Mouse (Mus musculus): ENCODE measurements around the gene Olfr559. TPM values are rescaled to one million over a fixed set of nuclear protein-coding genes. Genes with fewer than 3 reads are reported as not detected.

The Olfr559 gene
- not detected for total RNA-seq (2021)
- not detected in 2 replicates for polyA plus RNA-seq (2012; rRNA removed)
- long read RNA-seq = 0 reads

- no peak for DNase-seq
Observed at GRCm38 (mm10) chr7:102727391-102727790, at the start of gene Olfr559. Olfr559 (minus strand) TSS chr7:102727491.

GRCm38 (mm10) chr7:102770921-102771320 lies 43.6 kb upstream of the Olfr559 start, which contains the start of gene Olfr561:
Olfr561 (plus strand) TSS chr7:102771221.
- no peak for DNase-seq

GRCm38 (mm10) chr7:102759266-102759665 lies 32.0 kb upstream of the Olfr559 start, which contains the start of the genes Olfr560 and Olfr78:
Olfr560 (minus strand) TSS chr7:102759366.
Olfr78 (minus strand) TSS chr7:102759471.
- DNase-seq = no peak

GRCm38 (mm10) chr7:102752086-102752485 lies 24.8 kb upstream of the Olfr559 start:
- no peak for DNase-seq

- no peak for DNase-seq
Observed at GRCm38 (mm10) chr7:102737705-102738104, 10.4 kb upstream of the Olfr559 start.

- DNase-seq = no peak
Observed at GRCm38 (mm10) chr7:102733793-102734192, 6.5 kb upstream of the Olfr559 start.

- DNase-seq = no peak
Observed at GRCm38 (mm10) chr7:102718970-102719369, 8.3 kb downstream of the Olfr559 start, which contains the start of gene Olfr33. Olfr33 (minus strand) TSS chr7:102719070.

GRCm38 (mm10) chr7:102701915-102702314 lies 25.4 kb downstream of the Olfr559 start, which contains the start of gene Olfr558:
Olfr558 (plus strand) TSS chr7:102702215.
- no peak for DNase-seq

GRCm38 (mm10) chr7:102698461-102698860 lies 28.8 kb downstream of the Olfr559 start:
- DNase-seq = no peak

- peak; percentile 29 for DNase-seq
Observed at GRCm38 (mm10) chr7:102695358-102696125, 31.7 kb downstream of the Olfr559 start, which contains the start of gene Olfr557. Olfr557 (plus strand) TSS chr7:102695910.

- peak; percentile 95 for DNase-seq
Observed at GRCm38 (mm10) chr7:102686944-102687501, 40.3 kb downstream of the Olfr559 start, which contains the start of gene Trim68. Trim68 (minus strand) TSS chr7:102687327.

GRCm38 (mm10) chr7:102681916-102682315 lies 45.4 kb downstream of the Olfr559 start:
- no peak for DNase-seq

- DNase-seq = no peak
Observed at GRCm38 (mm10) chr7:102676225-102676624, 51.1 kb downstream of the Olfr559 start.

Other genes starting within 250 kb of the Olfr559 start
Only the 30 nearest of the 33 such genes appear.
- gene Olfr545, start 227.9 kb downstream of the Olfr559 start, total RNA-seq (2021) = not detected
- not detected in 2 replicates for gene Olfr545, start 227.9 kb downstream of the Olfr559 start, polyA plus RNA-seq (2012; rRNA removed)
- not detected for gene Olfr547, start 192.7 kb downstream of the Olfr559 start, total RNA-seq (2021)
- not detected in 2 replicates for gene Olfr547, start 192.7 kb downstream of the Olfr559 start, polyA plus RNA-seq (2012; rRNA removed)
- not detected for gene Olfr548-ps1, start 186.6 kb downstream of the Olfr559 start, total RNA-seq (2021)
- gene Olfr548-ps1, start 186.6 kb downstream of the Olfr559 start, polyA plus RNA-seq (2012; rRNA removed) = not detected in 2 replicates
- gene Olfr549, start 177.6 kb downstream of the Olfr559 start, total RNA-seq (2021) = not detected
- not detected in 2 replicates for gene Olfr549, start 177.6 kb downstream of the Olfr559 start, polyA plus RNA-seq (2012; rRNA removed)
- gene Trim21, start 162.0 kb downstream of the Olfr559 start, total RNA-seq (2021) = 10 to 100 TPM; 11.7 to 16.0 TPM
- 2.4 and 3.2 TPM in 2 replicates for gene Trim21, start 162.0 kb downstream of the Olfr559 start, polyA plus RNA-seq (2012; rRNA removed)
- gene Olfr550, start 156.0 kb downstream of the Olfr559 start, total RNA-seq (2021) = not detected
- gene Olfr550, start 156.0 kb downstream of the Olfr559 start, polyA plus RNA-seq (2012; rRNA removed) = not detected in 2 replicates
- gene Olfr551, start 135.6 kb downstream of the Olfr559 start, total RNA-seq (2021) = not detected
- gene Olfr551, start 135.6 kb downstream of the Olfr559 start, polyA plus RNA-seq (2012; rRNA removed) = not detected in 2 replicates
- under 1 TPM in 1 of 2 experiments, not detected in 1; 0.14 TPM for gene Olfr552, start 129.7 kb downstream of the Olfr559 start, total RNA-seq (2021)
- gene Olfr552, start 129.7 kb downstream of the Olfr559 start, polyA plus RNA-seq (2012; rRNA removed) = not detected in 2 replicates
- gene Olfr553, start 109.3 kb downstream of the Olfr559 start, total RNA-seq (2021) = not detected
- gene Olfr553, start 109.3 kb downstream of the Olfr559 start, polyA plus RNA-seq (2012; rRNA removed) = not detected in 2 replicates
- gene Olfr554, start 89.1 kb downstream of the Olfr559 start, total RNA-seq (2021) = not detected
- gene Olfr554, start 89.1 kb downstream of the Olfr559 start, polyA plus RNA-seq (2012; rRNA removed) = not detected in 2 replicates
- not detected for gene Olfr555, start 68.7 kb downstream of the Olfr559 start, total RNA-seq (2021)
- not detected in 2 replicates for gene Olfr555, start 68.7 kb downstream of the Olfr559 start, polyA plus RNA-seq (2012; rRNA removed)
- gene Olfr556, start 62.6 kb downstream of the Olfr559 start, total RNA-seq (2021) = not detected
- not detected in 2 replicates for gene Olfr556, start 62.6 kb downstream of the Olfr559 start, polyA plus RNA-seq (2012; rRNA removed)
- 1 to 10 TPM; 6.9 to 8.4 TPM for gene Trim68, start 40.2 kb downstream of the Olfr559 start, total RNA-seq (2021)
- 9.4 and 10.1 TPM in 2 replicates for gene Trim68, start 40.2 kb downstream of the Olfr559 start, polyA plus RNA-seq (2012; rRNA removed)
- gene Olfr557, start 31.6 kb downstream of the Olfr559 start, total RNA-seq (2021) = not detected
- 0.03 TPM in 1 of 2 replicates, not detected in the other for gene Olfr557, start 31.6 kb downstream of the Olfr559 start, polyA plus RNA-seq (2012; rRNA removed)
- under 1 TPM; 0.26 to 0.31 TPM for gene Olfr558, start 25.3 kb downstream of the Olfr559 start, total RNA-seq (2021)
- 0.38 and 0.51 TPM in 2 replicates for gene Olfr558, start 25.3 kb downstream of the Olfr559 start, polyA plus RNA-seq (2012; rRNA removed)
- not detected for gene Olfr33, start 8.4 kb downstream of the Olfr559 start, total RNA-seq (2021)
- gene Olfr33, start 8.4 kb downstream of the Olfr559 start, polyA plus RNA-seq (2012; rRNA removed) = 0.11 TPM in 1 of 2 replicates, not detected in the other
- gene Olfr560, start 31.9 kb upstream of the Olfr559 start, total RNA-seq (2021) = not detected
- not detected in 2 replicates for gene Olfr560, start 31.9 kb upstream of the Olfr559 start, polyA plus RNA-seq (2012; rRNA removed)
- gene Olfr78, start 32.0 kb upstream of the Olfr559 start, total RNA-seq (2021) = under 1 TPM in 1 of 2 experiments, not detected in 1; 0.24 TPM
- 0.19 and 0.46 TPM in 2 replicates for gene Olfr78, start 32.0 kb upstream of the Olfr559 start, polyA plus RNA-seq (2012; rRNA removed)
- gene Olfr561, start 43.7 kb upstream of the Olfr559 start, total RNA-seq (2021) = not detected
- not detected in 2 replicates for gene Olfr561, start 43.7 kb upstream of the Olfr559 start, polyA plus RNA-seq (2012; rRNA removed)
- not detected for gene Olfr564, start 76.0 kb upstream of the Olfr559 start, total RNA-seq (2021)
- not detected in 2 replicates for gene Olfr564, start 76.0 kb upstream of the Olfr559 start, polyA plus RNA-seq (2012; rRNA removed)
- not detected for gene Olfr566, start 131.3 kb upstream of the Olfr559 start, total RNA-seq (2021)
- gene Olfr566, start 131.3 kb upstream of the Olfr559 start, polyA plus RNA-seq (2012; rRNA removed) = not detected in 2 replicates
- gene Olfr568, start 149.6 kb upstream of the Olfr559 start, total RNA-seq (2021) = not detected
- not detected in 2 replicates for gene Olfr568, start 149.6 kb upstream of the Olfr559 start, polyA plus RNA-seq (2012; rRNA removed)
- not detected for gene Olfr569, start 163.4 kb upstream of the Olfr559 start, total RNA-seq (2021)
- not detected in 2 replicates for gene Olfr569, start 163.4 kb upstream of the Olfr559 start, polyA plus RNA-seq (2012; rRNA removed)
- gene Olfr570, start 167.1 kb upstream of the Olfr559 start, total RNA-seq (2021) = not detected
- not detected in 2 replicates for gene Olfr570, start 167.1 kb upstream of the Olfr559 start, polyA plus RNA-seq (2012; rRNA removed)
- gene Olfr571, start 190.0 kb upstream of the Olfr559 start, total RNA-seq (2021) = not detected
- not detected in 2 replicates for gene Olfr571, start 190.0 kb upstream of the Olfr559 start, polyA plus RNA-seq (2012; rRNA removed)
- not detected for gene Olfr572, start 196.9 kb upstream of the Olfr559 start, total RNA-seq (2021)
- gene Olfr572, start 196.9 kb upstream of the Olfr559 start, polyA plus RNA-seq (2012; rRNA removed) = not detected in 2 replicates
- gene Olfr573-ps1, start 215.1 kb upstream of the Olfr559 start, total RNA-seq (2021) = not detected
- not detected in 2 replicates for gene Olfr573-ps1, start 215.1 kb upstream of the Olfr559 start, polyA plus RNA-seq (2012; rRNA removed)
- gene Olfr574, start 221.0 kb upstream of the Olfr559 start, total RNA-seq (2021) = not detected
- not detected in 2 replicates for gene Olfr574, start 221.0 kb upstream of the Olfr559 start, polyA plus RNA-seq (2012; rRNA removed)
- gene Olfr575, start 231.3 kb upstream of the Olfr559 start, total RNA-seq (2021) = not detected
- not detected in 2 replicates for gene Olfr575, start 231.3 kb upstream of the Olfr559 start, polyA plus RNA-seq (2012; rRNA removed)
- not detected for gene Olfr576, start 235.2 kb upstream of the Olfr559 start, total RNA-seq (2021)
- gene Olfr576, start 235.2 kb upstream of the Olfr559 start, polyA plus RNA-seq (2012; rRNA removed) = not detected in 2 replicates